Mouse (Mus musculus): ENCODE measurements around the gene Rfx1. TPM values are rescaled to one million over a fixed set of nuclear protein-coding genes. Genes with fewer than 3 reads are reported as not detected.
A peak's percentile ranks its signal among the peaks of the same experiment; 100 is the strongest.

Rfx1 gene
- total and polyA plus RNA-seq, 2 experiments from 2014 or later = 6.0 to 29.0 TPM

DNA sequence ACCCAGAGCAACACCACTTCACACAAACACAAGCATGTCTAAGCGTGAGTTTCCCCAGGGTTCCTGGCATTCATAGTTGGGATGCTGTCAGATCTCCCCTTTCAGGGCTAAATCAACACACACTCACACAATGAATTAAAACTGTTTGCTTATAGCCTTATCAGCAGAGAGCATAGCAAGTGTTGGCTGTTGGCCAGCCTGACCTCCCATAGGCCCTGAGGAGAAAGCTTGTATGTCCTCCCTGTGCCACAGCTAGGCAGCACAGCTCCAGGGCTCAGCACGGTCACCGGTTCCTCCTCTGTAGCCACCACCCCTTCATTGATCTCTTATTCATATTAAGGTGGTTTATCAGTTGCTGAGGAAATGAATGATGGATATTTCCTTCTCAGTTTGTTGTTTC, 13.9 kb upstream of the Rfx1 start:
- Histone ChIP-seq H3K27me3 (ENCODE audit: insufficient read depth, low read length) (no peaks in the 10 kb centered on the region), H3K27ac (no peak overlapping the region), H3K4me3 (ENCODE audit: low read length) (no peak overlapping the region), H3K9me3 (ENCODE audit: low read length) (no peaks in the 10 kb centered on the region), H3K36me3 (ENCODE audit: insufficient read depth, low read length) (no peaks in the 10 kb centered on the region), H3K4me2 (ENCODE audit: low read depth, low read length) (no peak overlapping the region), H3K4me1 (ENCODE audit: insufficient read depth, low read length) (no peaks in the 10 kb centered on the region), H3K9ac (replicated peaks; ENCODE audit: low read length) (no peak overlapping the region)
- no peak for ATAC-seq
- TF ChIP-seq CTCF (IDR thresholded peaks at IDR 0.05; ENCODE audit: low read depth) = no peak
- no peak for DNase-seq (ENCODE audit: low spot score)
- WGBS = 65% methylated on average over 3 of the region's 3 CpGs

DNA sequence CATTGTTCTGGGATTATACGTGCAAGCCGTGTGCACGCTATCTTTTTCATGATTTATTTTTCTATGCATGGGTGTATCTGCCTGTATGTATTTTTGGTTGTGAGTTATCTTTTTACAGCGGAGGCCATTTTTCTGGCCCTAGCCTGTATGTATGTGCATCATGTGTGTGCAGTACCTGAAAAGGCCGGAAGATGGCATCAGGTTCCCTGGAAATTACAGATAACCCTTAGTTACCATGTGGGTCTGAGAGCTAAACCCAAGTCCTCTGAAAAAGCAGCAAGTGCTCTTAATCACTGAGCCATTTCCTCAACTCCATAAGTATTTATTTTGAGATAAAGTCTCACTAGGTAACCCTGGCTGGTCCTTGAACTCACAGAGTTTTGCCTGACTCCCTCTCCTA, 13.4 kb upstream of the Rfx1 start:
- ATAC-seq = no peak
- Histone ChIP-seq H3K9ac (replicated peaks; ENCODE audit: low read length) (no peak overlapping the region), H3K4me1 (ENCODE audit: insufficient read depth, low read length) (no peaks in the 10 kb centered on the region), H3K4me2 (ENCODE audit: low read depth, low read length) (no peak overlapping the region), H3K4me3 (ENCODE audit: low read length) (no peak overlapping the region), H3K27ac (no peak overlapping the region), H3K9me3 (ENCODE audit: low read length) (no peaks in the 10 kb centered on the region), H3K27me3 (ENCODE audit: insufficient read depth, low read length) (no peaks in the 10 kb centered on the region), H3K36me3 (ENCODE audit: insufficient read depth, low read length) (no peaks in the 10 kb centered on the region)
- TF ChIP-seq CTCF (IDR thresholded peaks at IDR 0.05; ENCODE audit: low read depth) = no peak
- WGBS = 95% methylated on average over 5 of the region's 5 CpGs
- no peak for DNase-seq (ENCODE audit: low spot score)

GRCm38 (mm10) chr8:84057827-84058226, 8.8 kb upstream of the Rfx1 start:
- H3K36me3 ChIP-seq (ENCODE audit: insufficient read depth, low read length) = no peaks in the 10 kb centered on the region
- H3K27ac ChIP-seq = no peak overlapping the region
- no peak overlapping the region for H3K9ac ChIP-seq (replicated peaks; ENCODE audit: low read length)
- H3K4me2 ChIP-seq (ENCODE audit: low read depth, low read length) = no peak overlapping the region
- DNase-seq (ENCODE audit: low spot score) (no peak), ATAC-seq (no peak)
- no peak overlapping the region for H3K4me3 ChIP-seq (ENCODE audit: low read length)
- 90% methylated on average over 1 of the region's 1 CpGs for WGBS
- H3K27me3 ChIP-seq (ENCODE audit: insufficient read depth, low read length) = no peaks in the 10 kb centered on the region
- H3K9me3 ChIP-seq (ENCODE audit: low read length) = no peaks in the 10 kb centered on the region
- TF ChIP-seq CTCF (IDR thresholded peaks at IDR 0.05; ENCODE audit: low read depth) = no peak
- H3K4me1 ChIP-seq (ENCODE audit: insufficient read depth, low read length) = no peaks in the 10 kb centered on the region

GRCm38 (mm10) chr8:84059226-84059625, 7.4 kb upstream of the Rfx1 start:
- TF ChIP-seq CTCF (IDR thresholded peaks at IDR 0.05; ENCODE audit: low read depth) = no peak
- 92% methylated on average over 2 of the region's 2 CpGs for WGBS

DNA sequence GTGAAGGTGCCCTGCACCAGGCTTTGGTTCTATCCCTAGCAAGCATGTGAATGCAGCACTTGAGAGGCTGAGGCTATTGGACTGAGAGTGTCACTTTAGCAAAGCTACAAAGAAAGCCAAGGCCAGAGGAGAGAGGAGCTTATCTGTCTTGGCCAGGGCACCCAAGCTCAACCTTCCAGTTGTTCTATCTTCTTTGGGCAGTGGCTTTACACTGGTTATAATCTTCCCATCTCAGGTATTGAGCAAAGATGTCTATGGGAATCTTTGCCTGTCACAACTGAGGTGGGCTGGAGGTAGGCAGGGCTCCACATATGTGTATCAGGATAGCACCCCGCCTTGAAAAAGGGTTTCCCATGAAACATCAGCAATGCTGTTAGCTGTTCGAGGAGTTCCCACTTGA, 6.4 kb upstream of the Rfx1 start:
- DNase-seq (ENCODE audit: low spot score) (no peak), ATAC-seq (no peak)
- H3K4me3 ChIP-seq (ENCODE audit: low read length) = no peak overlapping the region
- H3K4me1 ChIP-seq (ENCODE audit: insufficient read depth, low read length) = no peaks in the 10 kb centered on the region
- H3K36me3 ChIP-seq (ENCODE audit: insufficient read depth, low read length) = no peaks in the 10 kb centered on the region
- H3K9me3 ChIP-seq (ENCODE audit: low read length) = no peaks in the 10 kb centered on the region
- H3K9ac ChIP-seq (replicated peaks; ENCODE audit: low read length) = no peak overlapping the region
- no peaks in the 10 kb centered on the region for H3K27me3 ChIP-seq (ENCODE audit: insufficient read depth, low read length)
- TF ChIP-seq CTCF (IDR thresholded peaks at IDR 0.05; ENCODE audit: low read depth) = no peak
- WGBS = 88% methylated on average over 2 of the region's 2 CpGs
- H3K4me2 ChIP-seq (ENCODE audit: low read depth, low read length) = no peak overlapping the region
- no peak overlapping the region for H3K27ac ChIP-seq

More at GRCm38 (mm10) chr8:84059226-84059625, 7.4 kb upstream of the Rfx1 start:
- Histone ChIP-seq H3K4me3 (ENCODE audit: low read length) (no peak overlapping the region), H3K27ac (no peak overlapping the region), H3K9me3 (ENCODE audit: low read length) (no peaks in the 10 kb centered on the region), H3K9ac (replicated peaks; ENCODE audit: low read length) (no peak overlapping the region), H3K27me3 (ENCODE audit: insufficient read depth, low read length) (no peaks in the 10 kb centered on the region), H3K36me3 (ENCODE audit: insufficient read depth, low read length) (no peaks in the 10 kb centered on the region), H3K4me2 (ENCODE audit: low read depth, low read length) (no peak overlapping the region), H3K4me1 (ENCODE audit: insufficient read depth, low read length) (no peaks in the 10 kb centered on the region)
- DNase-seq (ENCODE audit: low spot score) = no peak
- no peak for ATAC-seq

GRCm38 (mm10) chr8:84063861-84064610, 2.6 kb upstream of the Rfx1 start:
- WGBS = 77% methylated on average over 8 of the region's 8 CpGs
- TF ChIP-seq CTCF (IDR thresholded peaks at IDR 0.05; ENCODE audit: low read depth) = no peak
- ATAC-seq (no peak), DNase-seq (ENCODE audit: low spot score) (no peak)
- Histone ChIP-seq H3K27ac (no peak overlapping the region), H3K36me3 (ENCODE audit: insufficient read depth, low read length) (no peaks in the 10 kb centered on the region), H3K4me1 (ENCODE audit: insufficient read depth, low read length) (peaks cover 11% of the 10 kb centered on the region), H3K4me2 (ENCODE audit: low read depth, low read length) (no peak overlapping the region), H3K9ac (replicated peaks; ENCODE audit: low read length) (no peak overlapping the region), H3K27me3 (ENCODE audit: insufficient read depth, low read length) (no peaks in the 10 kb centered on the region), H3K9me3 (ENCODE audit: low read length) (no peaks in the 10 kb centered on the region), H3K4me3 (ENCODE audit: low read length) (no peak overlapping the region)

GRCm38 (mm10) chr8:84065037-84065436, 1.6 kb upstream of the Rfx1 start, which contains the start of gene Gm10643:
Gm10643 (minus strand) TSS chr8:84065137.
- Histone ChIP-seq H3K4me2 (ENCODE audit: low read depth, low read length) (peak within 1 kb of the TSS; percentile 66), H3K27ac (peak within 1 kb of the TSS; percentile 78), H3K36me3 (ENCODE audit: insufficient read depth, low read length) (no peaks in the 10 kb centered on the region), H3K27me3 (ENCODE audit: insufficient read depth, low read length) (no peaks in the 10 kb centered on the region), H3K9ac (replicated peaks; ENCODE audit: low read length) (peak within 1 kb of the TSS; percentile 53), H3K9me3 (ENCODE audit: low read length) (no peaks in the 10 kb centered on the region), H3K4me3 (ENCODE audit: low read length) (peak within 1 kb of the TSS; percentile 93), H3K4me1 (ENCODE audit: insufficient read depth, low read length) (peaks cover 15% of the 10 kb centered on the region)
- no peak for ATAC-seq
- WGBS = 100% methylated on average over 1 of the region's 1 CpGs
- TF ChIP-seq CTCF (IDR thresholded peaks at IDR 0.05; ENCODE audit: low read depth) = no peak
- DNase-seq (ENCODE audit: low spot score) = no peak
